Mouse (Mus musculus): ENCODE measurements around the gene Slc26a1.

DNA sequence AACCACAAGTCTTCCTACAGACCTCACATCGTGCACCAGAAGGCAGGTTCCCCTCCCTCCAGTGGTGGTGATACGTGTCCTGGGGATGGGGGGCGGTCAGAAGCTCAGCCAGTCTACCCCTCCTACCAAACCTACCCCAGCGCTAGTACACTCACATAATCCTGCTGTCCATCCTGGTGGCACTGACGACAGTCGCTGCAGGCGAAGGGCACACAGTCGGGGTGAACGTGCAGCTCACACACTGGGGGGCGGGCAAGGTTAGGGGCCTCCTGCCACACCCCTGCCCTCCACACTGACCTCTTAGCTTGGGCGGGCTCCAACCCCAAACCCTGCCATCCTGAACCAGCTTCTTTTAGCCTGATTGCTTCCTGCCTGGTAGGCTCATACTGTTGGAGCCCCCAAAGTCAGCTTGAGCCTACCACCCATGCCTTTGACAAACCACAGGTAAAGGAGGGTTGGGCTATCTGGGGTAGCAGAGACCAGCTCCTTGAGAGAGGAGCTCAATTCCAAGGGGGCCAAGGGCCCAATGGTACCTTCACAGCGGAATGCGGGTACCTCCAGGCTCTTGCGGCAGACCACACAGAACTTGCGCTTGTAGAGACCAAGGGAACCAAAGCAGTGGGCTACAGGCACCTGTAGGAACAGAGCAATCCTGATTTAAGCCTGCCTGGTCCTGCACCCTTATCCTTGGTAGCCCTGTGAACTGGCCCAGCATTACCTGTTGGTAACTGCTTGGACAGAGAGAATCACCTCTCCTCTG, 19.3 kb downstream of the Slc26a1 start:
- TF ChIP-seq POLR2A (IDR thresholded peaks at IDR 0.05; ENCODE audit: low read depth, low read length) (no peak), CTCF (IDR thresholded peaks at IDR 0.05; ENCODE audit: borderline replicate concordance, insufficient read depth, low read length) (no peak)

Data from embryonic fibroblast, embryonic 13.5 days (primary cell).